Mouse (Mus musculus) embryonic facial prominence, embryonic 12.5 days (tissue): Measurements from ENCODE around the gene Nup43. TPM values are rescaled to one million over a fixed set of nuclear protein-coding genes. Genes with fewer than 3 reads are reported as not detected.

Source experiments
- ATAC-seq: fragments of 200-750 bp; cut with Nextera tagmentation; 2 replicates; pipeline ENCODE4 v1.8.0; 2017; ENCODE audit not compliant: insufficient number of reproducible peaks, insufficient read depth, low FRiP score, low TSS enrichment
- H3K27ac ChIP-seq: fragments of 300-500 bp; sonication (generic); 2 replicates; pipeline ENCODE4 v1.5.1; 2016; ENCODE audit warnings: mild to moderate bottlenecking
- H3K27me3 ChIP-seq: fragments of 300-500 bp; sonication (generic); 2 replicates; pipeline ENCODE4 v1.6.1; 2016; ENCODE audit warnings: mild to moderate bottlenecking, moderate library complexity
- H3K36me3 ChIP-seq: fragments of 300-500 bp; sonication (generic); 2 replicates; pipeline ENCODE4 v1.6.1; 2016; ENCODE audit warnings: mild to moderate bottlenecking
- H3K4me1 ChIP-seq: fragments of 300-500 bp; sonication (generic); 2 replicates; pipeline ENCODE4 v1.6.1; 2016
- H3K4me2 ChIP-seq: fragments of 300-500 bp; sonication (generic); replicated peaks from 2 replicates; pipeline ENCODE4 v1.6.1; 2016; ENCODE audit warnings: mild to moderate bottlenecking, moderate library complexity
- H3K4me3 ChIP-seq: fragments of 300-500 bp; sonication (generic); 2 replicates; pipeline ENCODE4 v1.5.1; 2016; ENCODE audit warnings: mild to moderate bottlenecking
- H3K9ac ChIP-seq: fragments of 300-500 bp; sonication (generic); 2 replicates; pipeline ENCODE4 v1.6.1; 2016; ENCODE audit warnings: mild to moderate bottlenecking, moderate library complexity
- H3K9me3 ChIP-seq: fragments of 300-500 bp; sonication (generic); 2 replicates; pipeline ENCODE4 v1.6.1; 2016; ENCODE audit warnings: mild to moderate bottlenecking, moderate library complexity
- WGBS: fragments of 180-500 bp; shearing (Covaris S2); methylation state at CpG from one replicate; pipeline ENCODE4 v1.1.7; 2016; 5-methylcytosine and 5-hydroxymethylcytosine counted together
- polyA plus RNA-seq: library from polyadenylated mRNA; unstranded; fragments of >200 nt; fragmentation: Nextera tagmentation; extraction: Ambion mirVana; gene quantifications from 2 replicates; pipeline ENCODE4 v1.2.1, GENCODE M21; 2016

Nup43 gene
- polyA plus RNA-seq, 1 experiment from 2014 or later, result 64.2 TPM

DNA sequence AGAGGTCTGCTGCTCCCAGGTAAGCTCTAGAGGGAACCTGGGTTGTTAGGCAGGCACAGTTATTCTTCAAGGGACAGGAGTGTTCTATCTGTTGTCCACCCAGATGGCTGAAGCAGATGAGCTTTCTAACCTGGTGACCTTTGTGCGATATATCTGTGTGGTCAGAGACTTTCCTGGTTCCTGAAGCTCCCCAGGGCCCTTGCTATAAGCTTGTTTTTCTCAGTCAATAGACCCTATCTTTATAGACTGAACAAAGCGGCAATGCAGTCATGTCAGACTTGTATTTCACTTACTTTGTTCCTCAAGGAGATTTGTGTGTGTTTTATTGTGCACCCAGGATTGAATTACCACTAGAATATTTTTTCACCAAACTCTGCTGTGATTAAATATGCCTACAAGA is 16.2 kb upstream of the Nup43 start:
- H3K27me3 ChIP-seq, result no peaks in the 10 kb centered on the region
- peaks cover 25% of the 10 kb centered on the region for H3K36me3 ChIP-seq
- no peaks in the 10 kb centered on the region for H3K4me1 ChIP-seq
- H3K9me3 ChIP-seq, result no peaks in the 10 kb centered on the region
- no peak overlapping the region for H3K4me3 ChIP-seq
- no peak overlapping the region for H3K9ac ChIP-seq
- no peak overlapping the region for H3K4me2 ChIP-seq
- no peak for ATAC-seq
- WGBS, result 87% methylated on average over 2 of the region's 2 CpGs
- H3K27ac ChIP-seq, result no peak overlapping the region

DNA sequence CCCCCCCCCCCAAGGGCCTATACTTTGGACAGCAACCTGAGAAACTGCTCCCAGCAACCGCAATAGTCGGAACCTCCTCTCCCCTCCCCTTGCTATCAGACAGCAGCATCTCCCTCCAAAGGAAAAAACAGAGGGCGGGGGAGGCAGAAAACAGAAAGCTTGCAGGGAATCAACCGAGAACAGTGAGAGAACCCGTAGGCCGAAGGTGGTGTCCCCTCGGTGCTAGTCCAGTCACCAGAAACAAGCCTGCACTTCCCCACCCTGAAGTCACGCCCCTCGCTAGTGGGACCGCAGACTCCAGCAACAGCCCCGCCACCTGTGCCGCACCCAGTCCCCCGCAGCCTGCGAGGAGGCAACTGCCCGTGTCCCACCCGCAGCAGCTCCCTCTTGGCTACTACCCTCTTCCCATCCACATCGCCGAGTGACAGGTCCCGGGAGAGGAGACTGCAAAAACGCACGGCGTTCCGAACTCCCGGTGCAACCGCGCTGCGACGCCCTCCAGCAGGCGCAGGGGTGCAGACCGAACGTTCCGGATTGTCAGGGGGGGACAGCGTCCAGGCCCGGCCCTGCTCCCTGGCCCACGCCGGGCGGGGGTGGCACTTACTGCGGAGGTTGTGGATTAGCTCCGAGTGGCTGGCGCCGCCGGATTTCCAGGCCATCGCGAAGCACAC is 4.7 kb upstream of the Nup43 start:
- Histone ChIP-seq H3K9me3 (no peaks in the 10 kb centered on the region), H3K27me3 (no peaks in the 10 kb centered on the region), H3K4me1 (no peaks in the 10 kb centered on the region), H3K9ac (peak overlapping the region; percentile 84), H3K36me3 (no peaks in the 10 kb centered on the region), H3K27ac (peak overlapping the region; percentile 92), H3K4me3 (peak overlapping the region; percentile 93), H3K4me2 (peak overlapping the region; percentile 84)
- 0% methylated on average over 44 of the region's 44 CpGs for WGBS
- peak; percentile 76 for ATAC-seq

DNA sequence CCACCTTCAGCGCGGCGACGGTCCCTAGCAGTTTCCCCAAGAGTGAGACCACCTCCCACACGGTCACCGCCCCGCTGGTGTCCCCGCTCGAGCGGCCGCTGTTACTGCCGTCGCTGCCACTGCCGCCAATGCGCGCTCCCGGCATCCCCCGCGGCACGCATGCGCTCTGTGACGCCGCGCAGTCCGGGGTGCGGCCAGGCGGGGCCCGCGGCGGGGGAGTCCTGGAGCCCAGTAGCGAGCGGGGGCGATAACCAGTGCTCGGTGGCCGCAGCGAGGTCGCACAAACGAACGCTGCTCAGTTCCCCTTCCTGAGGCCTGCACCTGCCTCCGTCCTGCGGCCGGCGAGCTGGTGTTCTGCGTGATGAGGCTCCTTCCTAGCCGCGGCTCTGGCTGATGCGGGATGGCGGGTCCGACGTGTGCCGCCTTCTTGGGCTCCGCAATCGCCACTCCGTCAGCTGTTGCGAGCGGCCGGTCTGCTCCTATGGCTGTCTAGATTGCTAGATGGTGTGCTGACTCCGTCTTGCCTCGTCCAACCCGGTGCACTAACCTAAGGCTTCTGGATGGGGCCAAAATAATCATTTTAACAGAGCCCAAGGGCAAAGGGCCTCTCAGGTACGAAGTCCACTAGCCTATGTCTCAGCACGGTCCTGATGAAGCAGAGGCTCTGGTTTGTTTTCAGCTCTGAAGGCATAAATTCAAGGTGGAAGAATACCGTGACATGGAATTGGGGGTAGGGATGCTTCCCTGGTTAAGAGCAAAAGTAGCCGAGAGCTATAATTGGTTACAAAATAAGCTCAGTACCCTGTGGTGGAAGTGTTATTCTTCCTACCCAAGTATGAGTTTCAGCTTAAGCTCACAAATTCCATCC is 3.9 kb upstream of the Nup43 start:
- Histone ChIP-seq H3K9me3 (no peaks in the 10 kb centered on the region), H3K4me1 (peaks cover 5% of the 10 kb centered on the region), H3K36me3 (no peaks in the 10 kb centered on the region), H3K4me2 (peak overlapping the region; percentile 84), H3K9ac (peak overlapping the region; percentile 84), H3K27ac (peak overlapping the region; percentile 92), H3K4me3 (peak overlapping the region; percentile 93), H3K27me3 (no peaks in the 10 kb centered on the region)
- WGBS, result under 1% methylated on average over 64 of the region's 64 CpGs
- ATAC-seq, result peak; percentile 90

GRCm38 (mm10) chr10:7664027-7664526 is 3.2 kb upstream of the Nup43 start:
- Histone ChIP-seq H3K27ac (peak overlapping the region; percentile 92; the same call in 1 of the 2 replicates), H3K36me3 (no peaks in the 10 kb centered on the region), H3K27me3 (no peaks in the 10 kb centered on the region), H3K4me3 (peak overlapping the region; percentile 93), H3K9me3 (no peaks in the 10 kb centered on the region), H3K4me2 (peak overlapping the region; percentile 84), H3K4me1 (peaks cover 6% of the 10 kb centered on the region), H3K9ac (peak overlapping the region; percentile 84)
- no peak for ATAC-seq
- WGBS, result 63% methylated on average over 6 of the region's 6 CpGs

GRCm38 (mm10) chr10:7664889-7665288 is 2.4 kb upstream of the Nup43 start:
- H3K4me1 ChIP-seq, result peaks cover 6% of the 10 kb centered on the region
- H3K4me2 ChIP-seq, result no peak overlapping the region
- ATAC-seq, result no peak
- H3K36me3 ChIP-seq, result peaks cover 6% of the 10 kb centered on the region; the same call in 1 of the 2 replicates
- WGBS, result 88% methylated on average over 1 of the region's 1 CpGs
- no peak overlapping the region for H3K9ac ChIP-seq
- no peak overlapping the region for H3K27ac ChIP-seq
- no peaks in the 10 kb centered on the region for H3K27me3 ChIP-seq
- H3K9me3 ChIP-seq, result no peaks in the 10 kb centered on the region
- no peak overlapping the region for H3K4me3 ChIP-seq

DNA sequence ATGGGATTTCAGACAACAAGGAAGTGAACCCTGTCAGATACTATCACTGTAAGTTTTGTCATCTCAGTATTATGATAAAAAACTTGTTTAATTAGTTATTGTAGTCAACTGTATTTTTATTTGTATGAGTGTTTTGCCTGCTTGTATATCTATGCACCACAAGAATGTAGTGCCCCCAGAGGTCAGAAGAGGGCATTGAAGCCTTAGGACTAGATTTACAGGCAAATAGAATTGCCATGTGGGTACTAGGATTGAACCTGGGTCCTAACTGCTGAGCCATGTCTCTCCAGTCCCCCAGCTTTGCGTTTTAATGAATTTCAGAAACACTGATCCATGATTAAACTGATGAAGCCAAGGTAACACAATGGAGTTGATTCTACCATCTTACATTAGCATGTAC is 6.4 kb downstream of the Nup43 start:
- Histone ChIP-seq H3K4me3 (no peak overlapping the region), H3K9me3 (no peaks in the 10 kb centered on the region), H3K36me3 (peaks cover 71% of the 10 kb centered on the region), H3K9ac (no peak overlapping the region), H3K4me1 (no peaks in the 10 kb centered on the region), H3K27ac (no peak overlapping the region), H3K27me3 (no peaks in the 10 kb centered on the region), H3K4me2 (no peak overlapping the region)
- whole genome bisulfite sequencing, result 65% methylated on average over 1 of the region's 1 CpGs
- ATAC-seq, result no peak

DNA sequence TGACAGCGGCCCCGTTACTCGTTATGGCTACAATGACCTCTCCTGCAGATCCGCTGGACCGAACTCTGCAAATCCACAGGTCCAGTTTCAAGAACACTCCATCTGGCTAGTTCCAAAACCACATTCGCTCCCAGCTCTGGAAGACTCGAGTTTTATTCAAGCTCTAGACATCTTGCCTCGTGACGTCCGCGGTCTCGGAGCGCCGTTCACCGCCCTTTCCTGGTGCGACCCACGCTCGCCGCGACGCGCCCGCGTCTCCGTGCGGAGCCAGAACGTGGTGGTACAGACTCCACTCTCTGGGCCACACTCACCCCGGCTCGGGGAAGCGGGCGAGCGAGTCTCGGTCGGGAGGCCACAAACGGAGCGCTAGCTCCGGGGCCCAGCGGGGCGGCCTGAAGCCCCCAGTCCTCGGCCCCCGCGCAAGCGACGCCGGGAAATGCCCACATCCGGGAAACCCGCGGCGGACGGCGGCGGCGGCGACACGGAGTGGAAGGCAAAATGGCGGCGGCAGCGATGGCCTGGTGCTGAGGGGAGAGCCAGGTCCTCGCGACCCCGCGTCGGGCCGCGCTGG is 13.5 kb downstream of the Nup43 start, which contains the start of the genes Pcmt1 and Lats1:
Gene Pcmt1 (minus strand): TSS at position 406 of the 571 bp plus-strand sequence.
Gene Lats1 (plus strand): TSS at position 484 of the 571 bp plus-strand sequence.
- under 1% methylated on average over 58 of the region's 65 CpGs for WGBS
- ATAC-seq, result peak; percentile 87
- no peaks in the 10 kb centered on the region for H3K27me3 ChIP-seq
- no peaks in the 10 kb centered on the region for H3K9me3 ChIP-seq
- H3K4me3 ChIP-seq, result peak within 1 kb of the TSS; percentile 98
- peak within 1 kb of the TSS; percentile 96 for H3K27ac ChIP-seq
- peaks cover 35% of the 10 kb centered on the region for H3K36me3 ChIP-seq
- peak within 1 kb of the TSS; percentile 100 for H3K9ac ChIP-seq
- H3K4me1 ChIP-seq, result peaks cover 24% of the 10 kb centered on the region; the same call in 1 of the 2 replicates
- H3K4me2 ChIP-seq, result peak within 1 kb of the TSS; percentile 75

DNA sequence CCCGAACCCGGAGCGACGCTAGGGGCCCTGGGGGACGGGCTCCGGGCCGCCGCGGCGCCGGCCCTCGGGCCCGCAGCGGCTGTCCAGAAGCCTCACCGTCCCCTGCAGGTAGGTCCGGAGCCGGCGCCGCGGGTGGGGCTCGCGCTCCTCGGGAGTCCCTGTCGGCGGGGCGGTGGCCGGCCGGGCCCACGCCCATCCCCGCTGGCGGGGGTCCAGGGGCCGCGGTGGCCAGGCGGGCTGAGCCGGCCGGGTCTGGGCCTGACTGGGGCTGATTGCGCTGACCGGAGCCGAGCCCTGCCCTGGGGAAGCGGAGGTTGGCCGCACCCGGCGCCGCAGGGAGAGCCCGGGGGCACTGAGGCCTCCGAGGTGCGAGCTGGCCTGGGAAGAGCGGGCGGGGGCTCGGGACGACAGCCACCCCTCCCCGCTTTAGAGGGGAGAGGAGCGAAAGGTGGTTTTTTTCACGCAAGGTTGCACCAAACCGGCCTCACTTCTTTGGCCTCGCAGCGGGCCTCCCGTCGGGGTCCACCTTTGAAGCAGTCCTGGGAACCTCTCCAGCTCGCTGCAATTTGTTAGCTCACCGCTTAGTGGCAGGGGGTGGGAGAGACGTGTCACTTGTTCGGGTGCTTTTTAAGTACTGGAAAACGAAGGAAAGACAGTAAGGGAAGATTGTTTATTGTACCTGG is 14.2 kb downstream of the Nup43 start:
- H3K36me3 ChIP-seq, result peaks cover 30% of the 10 kb centered on the region
- H3K27ac ChIP-seq, result peak overlapping the region; percentile 96
- H3K27me3 ChIP-seq, result no peaks in the 10 kb centered on the region
- WGBS, result 1% methylated on average over 47 of the region's 64 CpGs
- H3K4me3 ChIP-seq, result peak overlapping the region; percentile 98
- H3K4me1 ChIP-seq, result peaks cover 24% of the 10 kb centered on the region; the same call in 1 of the 2 replicates
- peak overlapping the region; percentile 75 for H3K4me2 ChIP-seq
- no peaks in the 10 kb centered on the region for H3K9me3 ChIP-seq
- peak; percentile 87 for ATAC-seq
- H3K9ac ChIP-seq, result peak overlapping the region; percentile 100

GRCm38 (mm10) chr10:7682249-7682648 is 14.9 kb downstream of the Nup43 start:
- no peak overlapping the region for H3K27ac ChIP-seq
- peaks cover 24% of the 10 kb centered on the region; the same call in 1 of the 2 replicates for H3K4me1 ChIP-seq
- peak overlapping the region; percentile 75 for H3K4me2 ChIP-seq
- H3K36me3 ChIP-seq, result peaks cover 28% of the 10 kb centered on the region
- WGBS, result 65% methylated on average over 3 of the region's 3 CpGs
- peak overlapping the region; percentile 100 for H3K9ac ChIP-seq
- no peak for ATAC-seq
- peak overlapping the region; percentile 98 for H3K4me3 ChIP-seq
- no peaks in the 10 kb centered on the region for H3K27me3 ChIP-seq
- H3K9me3 ChIP-seq, result no peaks in the 10 kb centered on the region

- Histone ChIP-seq H3K9me3 (no peaks in the 10 kb centered on the region), H3K27ac (no peak overlapping the region), H3K4me1 (peaks cover 12% of the 10 kb centered on the region; the same call in 1 of the 2 replicates), H3K4me3 (no peak overlapping the region), H3K9ac (no peak overlapping the region), H3K27me3 (no peaks in the 10 kb centered on the region), H3K4me2 (no peak overlapping the region), H3K36me3 (peaks cover 14% of the 10 kb centered on the region; the same call in 1 of the 2 replicates)
- WGBS, result 91% methylated on average over 6 of the region's 6 CpGs
- ATAC-seq, result no peak
Measured at GRCm38 (mm10) chr10:7686902-7687301, 19.6 kb downstream of the Nup43 start.

- Histone ChIP-seq H3K9ac (no peak overlapping the region), H3K9me3 (no peaks in the 10 kb centered on the region), H3K27me3 (no peaks in the 10 kb centered on the region), H3K36me3 (peaks cover 65% of the 10 kb centered on the region), H3K4me1 (no peaks in the 10 kb centered on the region), H3K27ac (no peak overlapping the region), H3K4me2 (no peak overlapping the region), H3K4me3 (no peak overlapping the region)
- ATAC-seq, result no peak
Measured at GRCm38 (mm10) chr10:7695286-7695685, 28.0 kb downstream of the Nup43 start.
